Mouse (Mus musculus): ENCODE results near the gene 6030452D12Rik.

GRCm38 (mm10) chr8:106516581-106516980 lies 16.3 kb downstream of the 6030452D12Rik start:
- TF ChIP-seq CTCF (IDR thresholded peaks at IDR 0.05; ENCODE audit: extremely low read depth, insufficient read depth, low read length), result no peak
- TF ChIP-seq POLR2A (IDR thresholded peaks at IDR 0.05; ENCODE audit: extremely low read depth, insufficient read depth, low read length), result no peak
